Mouse (Mus musculus): ENCODE measurements at regions not wholly inside any gene's neighbourhood (a gene's known extent, or its start where the extent isn't known, plus 50 kb on each side); places are given as distances from the start of the nearest gene placed in this dataset.
A peak's percentile ranks its signal among the peaks of the same experiment; 100 is the strongest.

DNA sequence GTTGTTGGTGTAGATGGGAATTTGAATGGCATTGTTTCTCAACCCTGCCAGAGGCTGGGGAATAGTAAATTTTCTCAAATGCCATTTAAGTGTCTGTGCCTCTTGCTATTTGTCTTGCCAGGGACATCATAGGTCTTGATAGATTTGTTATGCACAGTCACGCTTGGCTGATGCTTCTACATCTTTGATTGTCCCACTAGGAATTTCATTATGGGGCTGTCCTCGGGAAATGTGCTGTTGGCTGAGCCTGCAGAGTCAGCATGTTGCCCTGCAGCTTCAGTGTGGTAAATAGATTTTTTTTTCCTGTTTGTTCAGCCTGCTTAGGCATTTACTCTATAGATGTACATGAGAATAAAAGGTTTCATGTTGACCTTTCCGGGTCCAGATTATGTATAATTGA lies 354.9 kb upstream of the Fam98a start:
- ATAC-seq (replicated peaks; ENCODE audit: low FRiP score, poor library complexity, severe bottlenecking), result no peak

DNA sequence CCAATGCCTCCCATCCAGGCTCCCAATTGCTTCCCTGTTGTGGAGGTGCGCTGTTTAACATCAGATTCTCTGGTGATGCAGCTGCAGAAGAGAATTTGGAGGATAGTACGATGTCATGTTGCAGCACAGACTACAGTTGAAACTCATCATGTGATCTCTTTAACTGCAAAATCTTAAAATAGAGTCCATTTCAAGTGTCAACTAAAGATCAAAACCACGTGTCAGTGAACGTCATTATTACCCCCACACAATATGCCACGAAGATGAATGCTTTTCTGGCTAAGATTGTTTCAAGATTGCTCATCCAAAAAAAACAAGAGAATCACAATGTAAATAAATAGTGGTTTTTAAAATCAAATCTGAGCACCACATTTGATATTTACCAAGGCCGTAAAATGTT lies 343.7 kb upstream of the Fam98a start:
- ATAC-seq (replicated peaks; ENCODE audit: low FRiP score, poor library complexity, severe bottlenecking), result no peak

GRCm38 (mm10) chr17:75894934-75895333 lies 343.2 kb upstream of the Fam98a start:
- ATAC-seq (replicated peaks; ENCODE audit: low FRiP score, poor library complexity, severe bottlenecking), result no peak

- ATAC-seq (replicated peaks; ENCODE audit: low FRiP score, poor library complexity, severe bottlenecking), result no peak
These were observed 341.8 kb upstream of the Fam98a start for GRCm38 (mm10) chr17:75893559-75893958.

DNA sequence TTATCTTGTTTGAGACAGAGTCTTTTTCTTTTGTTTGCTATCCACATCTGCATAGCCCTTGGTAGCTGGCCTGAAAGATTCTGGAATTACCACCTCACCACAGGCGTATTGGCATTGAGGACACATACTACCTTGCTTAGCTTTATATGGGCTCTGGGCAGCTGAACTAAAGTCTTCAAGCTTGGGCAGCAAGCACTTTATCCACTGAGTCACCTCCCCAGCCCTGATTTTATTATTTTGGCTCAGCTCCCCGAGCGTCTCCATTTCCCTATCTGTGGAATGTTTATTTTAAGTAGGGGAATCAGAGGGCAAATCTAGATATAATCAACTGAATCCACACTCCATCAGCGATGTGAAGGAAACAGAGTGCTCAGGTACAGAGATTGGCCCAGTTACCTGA lies 340.4 kb upstream of the Fam98a start:
- no peak for ATAC-seq (replicated peaks; ENCODE audit: low FRiP score, poor library complexity, severe bottlenecking)

- ATAC-seq (replicated peaks; ENCODE audit: low FRiP score, poor library complexity, severe bottlenecking), result no peak
These were observed 339.8 kb upstream of the Fam98a start for GRCm38 (mm10) chr17:75891564-75891963.

- ATAC-seq (replicated peaks; ENCODE audit: low FRiP score, poor library complexity, severe bottlenecking), result no peak
These were observed 326.1 kb upstream of the Fam98a start for GRCm38 (mm10) chr17:75877848-75878247.

DNA sequence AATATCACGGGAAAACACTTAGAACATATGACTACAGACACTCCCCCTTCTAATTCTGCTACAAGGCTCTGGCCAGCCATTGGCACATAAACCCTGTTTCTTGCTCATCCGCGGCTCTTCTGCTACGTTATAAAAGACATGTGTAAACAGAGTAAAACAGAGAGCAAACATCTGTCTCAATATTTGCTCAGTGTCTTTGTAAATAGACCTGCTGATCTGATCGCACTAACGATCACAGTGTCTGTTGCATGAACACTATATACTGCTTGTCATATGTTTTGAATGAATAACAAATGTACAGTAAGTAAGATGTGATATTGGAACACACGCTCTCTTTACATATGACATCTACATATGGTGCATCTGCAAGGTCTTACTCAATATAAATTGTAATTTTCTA lies 325.1 kb upstream of the Fam98a start:
- no peak for ATAC-seq (replicated peaks; ENCODE audit: low FRiP score, poor library complexity, severe bottlenecking)

DNA sequence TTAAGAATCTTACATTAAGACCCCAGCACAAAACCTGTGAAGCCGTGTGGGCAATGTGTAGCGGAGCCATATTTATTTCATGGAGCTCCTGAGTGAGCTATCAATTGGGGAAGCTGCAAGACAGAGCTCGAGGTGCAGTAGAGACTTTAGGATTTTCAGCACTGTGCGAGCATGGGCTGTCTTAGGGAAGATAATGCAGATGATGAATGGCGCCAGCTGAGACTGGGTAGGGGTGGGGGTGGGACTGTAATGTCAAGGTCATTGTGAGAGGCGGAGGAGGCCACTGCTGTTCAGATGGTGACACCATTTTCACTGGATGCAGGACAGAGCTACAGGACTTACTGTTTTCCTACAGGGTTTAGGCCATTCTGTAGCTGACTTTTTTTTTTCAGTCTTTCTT lies 322.8 kb upstream of the Fam98a start:
- ATAC-seq (replicated peaks; ENCODE audit: low FRiP score, poor library complexity, severe bottlenecking), result no peak

DNA sequence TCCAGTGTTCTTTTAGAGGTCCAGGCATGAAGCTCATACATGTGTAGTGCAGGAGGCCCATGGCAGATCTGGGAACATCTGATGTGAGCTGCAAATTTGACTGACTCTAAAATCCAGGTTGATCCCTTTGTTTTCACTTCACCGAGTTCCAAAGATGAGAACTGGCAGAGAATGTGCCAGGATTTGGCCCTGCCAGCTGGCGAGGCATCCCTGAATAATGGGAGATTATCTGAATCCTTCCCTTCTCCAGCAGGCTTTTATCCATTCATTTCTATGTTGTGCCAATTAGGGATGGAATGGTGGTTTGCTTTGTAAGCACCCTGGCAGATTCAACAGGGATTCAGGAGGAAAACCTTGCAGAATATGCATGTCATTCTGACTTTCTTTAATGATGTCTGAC lies 318.7 kb upstream of the Fam98a start:
- no peak for ATAC-seq (replicated peaks; ENCODE audit: low FRiP score, poor library complexity, severe bottlenecking)

DNA sequence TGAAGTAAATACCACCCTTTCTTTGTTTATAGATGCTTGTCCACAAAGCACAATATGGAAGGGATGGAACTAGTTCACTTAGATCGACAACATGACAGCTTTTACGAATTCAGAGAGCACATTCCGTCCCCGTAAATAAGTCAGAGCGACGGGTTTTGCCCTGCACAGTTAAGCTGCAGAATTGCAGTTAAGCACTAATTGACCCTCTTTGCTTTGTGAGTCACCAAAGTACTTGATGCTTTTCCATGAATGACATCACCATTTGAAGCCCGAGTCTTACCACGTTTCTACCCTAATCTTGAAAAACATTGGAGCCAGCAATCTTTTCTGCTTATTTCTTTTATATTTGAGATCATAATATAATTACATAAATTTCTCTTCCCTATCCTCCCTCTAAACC lies 305.3 kb upstream of the Fam98a start:
- ATAC-seq (replicated peaks; ENCODE audit: low FRiP score, poor library complexity, severe bottlenecking), result no peak

DNA sequence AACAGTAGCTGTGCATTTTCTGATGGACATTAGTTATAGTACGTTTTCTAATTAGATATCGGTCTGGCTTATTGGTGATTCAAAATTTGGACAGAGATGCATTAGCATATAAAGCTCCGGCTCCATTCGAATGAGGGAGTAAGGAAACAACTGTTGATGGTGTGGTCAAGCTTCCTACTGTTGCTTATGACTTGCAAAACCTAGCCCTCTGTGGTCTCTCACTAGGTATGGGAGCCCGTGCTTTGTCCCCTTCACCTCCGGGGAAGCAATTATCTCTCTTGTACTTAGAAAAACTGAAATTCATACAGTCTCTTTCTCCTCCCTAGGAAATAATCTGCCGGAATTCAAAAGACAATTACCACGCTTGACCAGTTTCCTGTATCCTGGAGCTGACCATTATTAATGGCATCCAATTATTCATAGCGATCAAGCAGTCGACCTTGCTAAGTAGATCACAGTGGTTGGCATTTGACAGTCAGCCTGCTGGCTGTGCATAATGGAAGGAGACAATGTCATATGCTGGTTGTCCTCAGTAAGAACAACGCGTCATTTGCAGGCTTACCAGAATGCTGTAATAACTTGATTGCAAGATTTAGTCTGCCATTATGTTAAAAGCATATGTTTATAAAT lies 264.4 kb upstream of the Fam98a start:
- ATAC-seq (replicated peaks; ENCODE audit: low FRiP score, poor library complexity, severe bottlenecking), result no peak

DNA sequence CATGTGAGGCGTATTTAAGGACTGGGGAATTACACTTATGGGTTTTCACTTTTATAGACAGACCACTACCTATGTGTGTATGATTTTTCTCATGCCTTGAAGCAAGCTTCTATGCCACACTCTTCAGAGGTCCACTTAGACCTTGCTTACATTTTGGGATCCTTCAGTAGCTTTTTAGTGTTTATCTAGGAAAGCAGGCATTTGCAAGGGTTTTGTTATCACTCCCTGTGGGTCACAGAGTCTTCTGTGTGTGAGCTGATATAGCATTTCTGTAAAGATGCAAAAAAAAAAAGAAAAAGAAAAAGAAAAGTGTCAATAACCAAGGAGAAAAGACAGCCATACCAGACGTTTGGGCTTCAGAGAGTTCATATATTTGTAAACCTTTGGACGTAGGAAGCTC lies 260.4 kb upstream of the Fam98a start:
- peak; percentile 84 for ATAC-seq (replicated peaks; ENCODE audit: low FRiP score, poor library complexity, severe bottlenecking)

- no peak for ATAC-seq (replicated peaks; ENCODE audit: low FRiP score, poor library complexity, severe bottlenecking)
These were observed 257.0 kb upstream of the Fam98a start for GRCm38 (mm10) chr17:75808524-75809326.

GRCm38 (mm10) chr17:75808025-75808424 lies 256.3 kb upstream of the Fam98a start:
- peak; percentile 84 for ATAC-seq (replicated peaks; ENCODE audit: low FRiP score, poor library complexity, severe bottlenecking)

GRCm38 (mm10) chr17:75804358-75804757 lies 252.6 kb upstream of the Fam98a start:
- no peak for ATAC-seq (replicated peaks; ENCODE audit: low FRiP score, poor library complexity, severe bottlenecking)

DNA sequence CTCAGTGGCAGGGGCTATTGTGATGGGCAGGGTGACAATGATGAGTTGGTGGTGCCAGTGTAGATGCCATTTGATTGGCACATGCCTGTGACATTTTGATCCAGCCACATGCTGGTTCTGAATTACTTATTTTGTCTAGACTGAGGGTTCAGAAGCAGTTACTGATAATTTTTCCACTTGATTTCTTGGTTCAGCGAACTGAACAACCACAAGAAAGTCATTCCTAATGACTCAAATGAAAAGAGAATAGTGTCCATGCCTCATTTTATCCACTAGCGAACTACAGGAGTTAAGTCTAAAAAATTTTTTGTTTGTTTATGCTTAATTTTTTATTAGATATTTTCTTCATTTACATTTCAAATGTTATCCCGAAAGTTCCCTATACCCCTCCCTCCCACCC lies 244.6 kb upstream of the Fam98a start:
- no peak for ATAC-seq (replicated peaks; ENCODE audit: low FRiP score, poor library complexity, severe bottlenecking)

DNA sequence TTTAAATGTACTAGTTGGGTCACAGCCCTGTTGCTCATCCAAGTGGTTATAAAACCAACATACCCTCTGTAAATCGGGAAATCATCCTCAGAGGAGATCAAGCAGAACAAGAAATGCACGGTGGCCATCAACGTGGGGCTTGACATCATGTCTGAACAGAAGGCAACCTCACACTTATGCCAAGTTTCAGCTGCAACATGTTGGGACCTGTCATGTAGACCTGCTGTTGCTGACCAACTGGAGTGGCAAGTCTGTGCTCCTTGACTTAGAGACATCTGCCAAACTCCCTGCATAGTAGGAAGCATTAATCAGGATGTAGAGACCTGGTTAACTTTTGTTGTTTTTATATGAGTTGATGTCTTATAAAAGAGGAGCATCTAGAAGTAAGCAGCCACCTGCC lies 244.0 kb upstream of the Fam98a start:
- ATAC-seq (replicated peaks; ENCODE audit: low FRiP score, poor library complexity, severe bottlenecking), result no peak

- no peak for ATAC-seq (replicated peaks; ENCODE audit: low FRiP score, poor library complexity, severe bottlenecking)
These were observed 228.0 kb upstream of the Fam98a start for GRCm38 (mm10) chr17:75779770-75780169.

- ATAC-seq (replicated peaks; ENCODE audit: low FRiP score, poor library complexity, severe bottlenecking), result no peak
These were observed 224.9 kb upstream of the Fam98a start for GRCm38 (mm10) chr17:75776611-75777010.

DNA sequence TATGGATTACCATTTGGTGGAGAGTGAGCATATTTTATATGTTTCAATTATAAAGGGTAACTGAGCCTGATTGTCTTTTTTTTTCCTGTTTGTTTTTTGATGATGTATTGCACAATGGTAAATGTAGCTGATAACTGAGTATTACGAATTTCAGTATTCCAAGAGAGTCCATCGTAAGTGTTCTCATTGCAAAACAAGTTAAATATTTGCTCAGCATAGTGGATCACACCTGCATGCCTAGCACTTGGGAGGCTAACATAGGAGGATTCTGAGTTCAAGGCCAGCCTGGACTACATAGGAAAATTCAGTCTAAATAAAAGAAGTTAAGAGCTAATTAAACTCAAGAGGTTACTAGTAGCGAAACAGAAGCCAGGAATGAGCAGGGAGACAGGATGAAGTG lies 223.8 kb upstream of the Fam98a start:
- no peak for ATAC-seq (replicated peaks; ENCODE audit: low FRiP score, poor library complexity, severe bottlenecking)

GRCm38 (mm10) chr17:75772861-75773260 lies 221.1 kb upstream of the Fam98a start:
- ATAC-seq (replicated peaks; ENCODE audit: low FRiP score, poor library complexity, severe bottlenecking), result no peak

Data from erythroblast, adult 5-6 weeks (primary cell).